Mouse (Mus musculus): ENCODE measurements around the gene Glce. TPM values are rescaled to one million over a fixed set of nuclear protein-coding genes. Genes with fewer than 3 reads are reported as not detected.

Glce gene
- total RNA-seq, 4 experiments from 2014 or later, result 39.0 to 44.3 (median 41.3) TPM

- DNase-seq (ENCODE audit: low spot score in 2 of 2), result no peak
Measured at GRCm38 (mm10) chr9:62028072-62028471, 94.4 kb downstream of the Glce start.

DNA sequence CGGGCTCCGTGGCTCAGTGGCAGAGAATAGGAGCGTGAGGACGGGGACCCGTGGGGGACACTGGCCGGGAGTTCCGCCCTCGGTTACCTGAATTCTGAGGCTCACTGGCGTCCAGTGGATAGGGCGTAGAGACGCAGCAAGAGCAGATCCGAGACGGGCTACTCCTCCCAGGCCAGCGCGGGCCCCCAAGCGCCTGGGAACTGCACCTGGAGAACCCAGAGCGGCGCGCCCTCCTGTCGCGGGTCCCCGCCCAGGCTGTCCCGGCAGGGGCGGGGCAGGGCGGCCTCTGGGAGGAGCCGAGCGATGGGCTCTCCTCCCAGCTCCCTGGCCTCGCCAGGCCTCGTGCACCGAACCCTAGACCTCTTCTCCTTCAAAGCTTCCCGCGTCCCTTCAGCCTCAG is 95.9 kb downstream of the Glce start, which contains the start of gene Paqr5:
Gene Paqr5, minus strand, starts transcription at position 257 of the 400 bp plus-strand sequence.
- no peak for DNase-seq (ENCODE audit: low spot score in 2 of 2)

- no peak for DNase-seq (ENCODE audit: low spot score in 2 of 2)
Measured at GRCm38 (mm10) chr9:62025056-62025455, 97.4 kb downstream of the Glce start.

GRCm38 (mm10) chr9:62023879-62024278 is 98.6 kb downstream of the Glce start:
- DNase-seq (ENCODE audit: low spot score in 2 of 2), result no peak

DNA sequence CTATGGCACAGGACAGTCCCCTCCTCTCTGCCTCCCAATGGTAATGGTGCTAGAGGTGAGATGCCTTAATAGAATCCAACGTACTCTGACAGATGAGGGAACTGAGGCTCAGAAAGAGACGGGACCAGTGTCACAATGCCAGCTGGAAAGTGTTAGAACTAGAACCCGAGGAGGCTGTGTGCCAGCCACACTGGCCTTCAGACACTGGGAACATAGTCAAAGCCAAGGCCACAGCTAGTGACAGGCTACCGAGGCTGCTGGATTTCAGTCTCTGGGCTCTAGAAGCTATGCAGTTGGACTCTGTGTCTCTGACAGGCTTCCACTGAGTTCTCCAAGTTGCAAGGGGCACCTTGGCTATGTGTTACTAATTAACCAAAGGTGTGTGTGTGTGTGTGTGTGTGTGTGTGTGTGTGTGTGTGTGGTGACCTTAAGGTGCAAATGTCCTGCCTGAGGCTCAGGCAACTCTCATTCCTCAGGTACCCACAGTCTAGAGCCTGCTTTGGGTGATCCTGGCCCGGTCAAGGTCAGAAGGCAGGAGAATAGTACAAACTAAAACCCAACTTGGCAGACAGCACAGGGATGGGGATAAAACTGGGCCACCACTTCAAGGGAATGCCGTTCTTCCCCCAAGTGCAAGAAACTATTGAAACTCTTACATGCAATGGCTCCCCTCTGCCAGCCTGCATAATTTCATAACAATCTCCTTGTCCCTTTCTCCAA is 99.3 kb downstream of the Glce start:
- DNase-seq (ENCODE audit: low spot score in 2 of 2), result no peak

DNA sequence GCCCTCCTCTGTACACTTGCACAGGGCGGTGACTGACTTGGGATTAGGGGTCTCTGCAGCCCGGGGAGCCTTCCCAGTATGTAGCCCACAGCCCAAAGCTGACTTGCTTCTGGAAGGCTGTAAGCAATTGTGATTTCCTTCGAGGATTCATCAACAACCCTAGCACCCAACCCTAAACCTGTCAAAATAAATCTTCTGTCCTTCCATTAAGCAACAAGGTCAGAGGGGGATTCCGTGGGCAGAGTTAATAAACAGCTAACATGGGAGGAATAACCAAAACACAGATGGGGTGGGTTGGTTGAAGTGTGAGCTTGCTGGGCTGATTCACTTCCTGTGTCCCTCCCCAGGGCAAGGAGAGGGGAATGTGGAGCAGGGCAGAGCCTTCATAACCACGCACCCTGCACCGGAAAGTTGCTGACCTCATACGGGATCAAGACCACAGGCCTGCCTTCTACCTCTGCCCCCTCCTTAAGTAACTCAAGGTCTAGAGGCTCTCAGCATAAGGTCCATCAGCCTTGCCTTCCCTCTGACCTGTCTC is 100.8 kb downstream of the Glce start:
- DNase-seq (ENCODE audit: low spot score in 2 of 2), result no peak

- DNase-seq (ENCODE audit: low spot score in 2 of 2), result no peak
Measured at GRCm38 (mm10) chr9:62020259-62020658, 102.2 kb downstream of the Glce start.

GRCm38 (mm10) chr9:62018229-62019093 is 104.0 kb downstream of the Glce start:
- no peak for DNase-seq (ENCODE audit: low spot score in 2 of 2)

DNA sequence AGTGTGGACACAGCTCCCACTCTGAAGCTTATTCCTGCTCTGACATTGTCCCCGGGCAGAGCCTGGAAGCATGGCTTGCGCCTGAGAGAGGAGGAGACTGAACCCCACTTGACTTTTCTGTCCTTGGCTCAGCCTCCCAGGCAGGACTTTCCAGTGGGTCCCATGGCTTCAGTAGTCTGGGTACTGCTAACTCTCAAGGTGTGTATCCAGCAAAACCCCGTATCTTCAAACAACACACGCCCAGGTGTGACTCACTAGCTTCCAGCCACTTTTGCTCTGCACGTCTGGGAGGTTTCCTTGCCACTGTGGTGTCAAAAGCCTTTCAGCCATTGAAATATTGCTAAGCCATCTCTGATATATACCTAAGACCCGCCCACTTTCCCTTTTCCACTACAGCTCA is 105.1 kb downstream of the Glce start:
- no peak for DNase-seq (ENCODE audit: low spot score in 2 of 2)

- no peak for DNase-seq (ENCODE audit: low spot score in 2 of 2)
Measured at GRCm38 (mm10) chr9:62015504-62015903, 107.0 kb downstream of the Glce start.

- no peak for DNase-seq (ENCODE audit: low spot score in 2 of 2)
Measured at GRCm38 (mm10) chr9:62013316-62014097, 108.9 kb downstream of the Glce start.

- no peak for DNase-seq (ENCODE audit: low spot score in 2 of 2)
Measured at GRCm38 (mm10) chr9:62008360-62008759, 114.1 kb downstream of the Glce start.

Small RNA genes within 50 kb of the gene (microRNA-seq; reads per million reads assigned to microRNA genes)
- gene Mir5133, result 0.84 to 1.3 reads per million in 2 experiments

Other genes starting within 250 kb of the Glce start
- gene Rplp1, start 208.1 kb downstream of the Glce start, total RNA-seq (2022), result 1,000 to 10,000 TPM; 1,482 to 1,620 (median 1,566) TPM
- gene Kif23, start 175.9 kb downstream of the Glce start, total RNA-seq (2022), result 1 to 10 TPM; 1.2 to 2.1 (median 2.1) TPM
- 1 to 10 TPM; 3.8 to 5.7 (median 5.2) TPM for gene Paqr5, start 95.8 kb downstream of the Glce start, total RNA-seq (2022)
- under 1 TPM in 1 of 4 experiments, not detected in 3; 0.18 TPM for gene Spesp1, start 159.6 kb upstream of the Glce start, total RNA-seq (2022)
- gene Anp32a, start 218.6 kb upstream of the Glce start, total RNA-seq (2022), result 100 to 1,000 TPM; 280 to 364 (median 327) TPM